Mouse (Mus musculus) thymus, adult 2 months (tissue): ENCODE results near the gene Zfp62.

Experiments used
- CTCF ChIP-seq: fragments of 200-500 bp; IDR thresholded peaks from 2 replicates; pipeline ENCODE4 v1.5.1; 2012; ENCODE audit warnings: mild to moderate bottlenecking, control low read depth, low read length, moderate library complexity, borderline replicate concordance; ENCODE audit not compliant: control insufficient read depth, poor library complexity, insufficient read depth; ENCODE audit errors: extremely low read depth
- POLR2A ChIP-seq: fragments of 200-500 bp; IDR thresholded peaks from 2 replicates; pipeline ENCODE4 v1.6.1; 2012; ENCODE audit warnings: mild to moderate bottlenecking, low read length, control low read depth, moderate library complexity; ENCODE audit not compliant: control insufficient read depth, poor library complexity, insufficient read depth; ENCODE audit errors: extremely low read depth

DNA sequence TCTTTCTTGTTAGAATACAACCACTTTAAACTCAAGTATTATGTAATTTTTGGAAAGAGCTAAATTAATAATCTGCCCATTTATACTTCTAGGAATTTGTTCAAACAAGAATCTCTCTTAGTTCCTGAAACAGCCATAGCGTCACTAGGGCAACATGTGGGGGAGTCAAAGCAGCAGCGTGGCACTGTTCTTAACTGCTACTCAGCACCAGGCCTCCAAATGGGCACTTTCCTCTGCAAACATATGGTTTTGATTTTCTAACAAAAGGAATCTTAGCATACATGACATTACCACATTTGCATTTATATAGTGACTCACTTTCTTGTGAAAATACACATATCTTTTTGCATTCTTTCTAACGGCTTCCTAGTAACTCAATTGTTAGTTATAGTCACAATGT is 29.7 kb downstream of the Zfp62 start:
- TF ChIP-seq CTCF (no peak), POLR2A (no peak)
